Mouse (Mus musculus): ENCODE results near the gene Klhl29. TPM values are rescaled to one million over a fixed set of nuclear protein-coding genes. Genes with fewer than 3 reads are reported as not detected.

The Klhl29 gene
- polyA plus RNA-seq, 1 experiment from 2014 or later: 2.3 TPM

DNA sequence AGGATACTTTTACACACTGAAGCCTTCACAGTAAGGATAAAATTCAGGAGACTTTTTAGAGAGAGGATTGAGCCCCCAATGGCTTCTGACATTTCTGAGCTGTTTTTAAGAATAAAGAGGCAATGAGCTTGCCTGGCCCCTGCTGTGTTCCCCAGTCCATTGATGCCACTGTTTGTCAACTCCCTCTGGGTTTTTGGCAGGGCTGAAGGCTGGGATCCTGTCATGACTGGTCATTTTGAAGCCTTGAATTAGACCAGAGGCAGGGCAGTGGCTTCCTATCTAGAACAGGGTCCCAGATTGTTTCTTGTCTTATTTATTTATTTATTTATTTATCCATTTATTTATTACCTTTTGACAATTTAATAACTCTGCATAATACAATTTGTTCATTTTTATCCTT, 6.2 kb upstream of the Klhl29 start:
- no peak for ATAC-seq (ENCODE audit: low FRiP score, low read depth)
- H3K9ac ChIP-seq: no peak overlapping the region
- no peaks in the 10 kb centered on the region for H3K36me3 ChIP-seq
- no peak overlapping the region for H3K4me3 ChIP-seq
- no peak overlapping the region for H3K4me2 ChIP-seq (replicated peaks)
- H3K27ac ChIP-seq: no peak overlapping the region
- H3K4me1 ChIP-seq: peaks cover 4% of the 10 kb centered on the region; the same call in 1 of the 2 replicates
- no peaks in the 10 kb centered on the region for H3K9me3 ChIP-seq
- 0 out of 2 replicates have a peak, but pooled peaks cover 5% of the 10 kb centered on the region for H3K27me3 ChIP-seq

DNA sequence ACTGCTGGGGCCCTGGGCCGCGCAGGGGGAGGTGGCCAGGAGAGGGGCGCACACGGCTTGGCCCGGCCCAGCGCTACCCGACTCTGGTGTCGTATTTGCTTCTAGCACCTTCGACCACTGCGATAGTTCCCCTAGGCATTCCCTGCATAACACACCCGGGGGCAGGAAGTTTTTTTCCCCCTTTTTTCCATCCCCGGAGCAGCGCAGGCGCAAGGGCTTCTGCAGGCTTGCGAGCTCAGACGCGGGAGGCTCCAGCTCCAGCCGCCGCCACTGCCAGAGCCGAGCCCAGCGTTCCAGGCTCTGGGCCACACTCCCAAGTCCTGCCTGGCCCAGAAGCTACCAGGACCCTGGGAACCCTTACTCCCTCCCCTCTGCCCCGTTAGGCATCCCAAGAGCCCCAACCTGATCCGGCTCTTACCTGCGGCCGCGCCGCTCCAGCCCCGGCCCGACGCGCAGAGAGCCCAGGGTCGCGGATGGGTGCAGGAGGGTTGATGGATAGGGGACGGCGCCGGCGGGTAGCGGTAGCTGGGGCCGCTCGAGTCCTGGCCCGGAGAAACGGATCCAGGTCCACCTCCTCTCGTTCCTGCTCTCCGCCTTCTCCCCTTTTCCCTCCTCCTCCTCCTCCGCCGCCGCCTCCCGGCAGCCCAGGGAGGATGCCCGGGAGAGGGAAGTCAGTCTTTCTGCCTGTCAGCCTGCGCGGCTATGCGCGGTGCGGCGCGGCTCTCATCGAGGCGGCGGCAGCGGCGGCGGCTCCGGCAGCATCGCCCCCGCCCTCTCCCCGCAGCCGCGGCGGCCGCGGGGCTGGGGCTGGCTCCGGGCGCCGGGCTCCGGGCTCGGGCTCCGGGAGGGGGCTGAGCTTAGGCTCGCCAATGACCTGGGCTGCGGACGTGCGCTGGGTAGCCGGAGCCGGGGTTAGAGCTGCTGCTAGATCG, 532 bp downstream of the Klhl29 start:
- Histone ChIP-seq H3K36me3 (no peaks in the 10 kb centered on the region), H3K27ac (peak overlapping the region; percentile 81), H3K27me3 (0 out of 2 replicates have a peak, but pooled peaks cover 5% of the 10 kb centered on the region), H3K9me3 (no peaks in the 10 kb centered on the region), H3K4me1 (peaks cover 20% of the 10 kb centered on the region), H3K4me2 (replicated peaks) (peak overlapping the region; percentile 99), H3K9ac (peak overlapping the region; percentile 87), H3K4me3 (peak overlapping the region; percentile 88)
- ATAC-seq (ENCODE audit: low FRiP score, low read depth): peak; percentile 46
- whole genome bisulfite sequencing: under 1% methylated on average over 55 of the region's 84 CpGs

DNA sequence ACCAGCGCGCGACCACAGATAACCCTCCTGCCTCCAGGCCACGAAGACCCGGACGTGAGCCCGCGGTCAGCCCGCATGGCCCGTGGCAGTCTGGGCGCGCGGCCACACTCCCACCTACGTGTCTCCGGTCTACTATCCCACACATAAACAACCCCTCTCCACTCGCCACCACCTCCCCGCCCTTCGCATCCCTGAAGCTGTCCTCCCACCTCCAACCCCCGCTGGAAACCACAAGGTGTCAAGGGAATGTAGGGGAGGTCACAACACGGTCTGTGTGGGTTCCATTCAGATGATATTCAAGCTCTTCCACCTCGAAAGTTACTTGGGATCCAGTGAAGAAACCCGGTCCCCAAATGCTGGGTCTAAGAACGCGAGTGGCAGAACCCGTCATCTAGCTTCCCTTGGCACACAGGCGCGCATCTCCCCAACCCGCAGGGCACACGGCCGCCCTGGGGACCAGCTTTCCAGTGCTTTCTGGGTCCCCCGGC, 1.2 kb downstream of the Klhl29 start:
- 0 out of 2 replicates have a peak, but pooled peaks have one; percentile 9 for ATAC-seq (ENCODE audit: low FRiP score, low read depth)
- Histone ChIP-seq H3K4me1 (peaks cover 20% of the 10 kb centered on the region), H3K4me3 (peak overlapping the region; percentile 88), H3K9me3 (no peaks in the 10 kb centered on the region), H3K4me2 (replicated peaks) (peak overlapping the region; percentile 99), H3K27me3 (0 out of 2 replicates have a peak, but pooled peaks cover 5% of the 10 kb centered on the region), H3K9ac (peak overlapping the region; percentile 87), H3K36me3 (0 out of 2 replicates have a peak, but pooled peaks cover 3% of the 10 kb centered on the region), H3K27ac (peak overlapping the region; percentile 81; the same call in 1 of the 2 replicates)
- WGBS: under 1% methylated on average over 31 of the region's 31 CpGs

DNA sequence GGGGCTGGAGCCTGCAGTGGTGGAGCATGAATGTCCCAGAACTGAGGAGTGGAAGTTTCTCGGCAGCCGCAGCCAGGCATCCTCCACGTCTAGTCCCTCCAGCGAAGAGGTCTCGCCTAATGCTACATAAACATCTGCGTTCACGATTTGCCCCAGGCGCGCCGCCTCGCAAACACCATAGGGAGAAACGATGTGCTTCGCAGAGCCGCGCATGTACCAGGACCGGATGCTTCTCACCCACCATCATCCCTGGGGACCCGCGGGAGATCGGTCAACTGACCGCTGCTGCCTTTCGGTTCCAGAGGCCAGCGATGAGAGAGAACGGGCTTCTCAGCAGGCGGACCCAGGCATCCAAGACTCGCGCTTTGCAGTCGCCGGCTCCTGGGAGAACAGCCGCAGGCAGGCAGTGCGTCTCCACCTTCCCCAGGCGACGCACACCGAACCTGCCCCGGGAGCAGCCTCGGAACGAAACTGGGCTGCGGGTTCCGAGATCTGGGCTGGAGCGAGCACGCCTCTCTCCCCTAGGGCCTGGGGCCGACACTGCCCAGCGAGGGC, 1.8 kb downstream of the Klhl29 start:
- no peak for ATAC-seq (ENCODE audit: low FRiP score, low read depth)
- Histone ChIP-seq H3K4me1 (peaks cover 20% of the 10 kb centered on the region), H3K4me3 (peak overlapping the region; percentile 88), H3K4me2 (replicated peaks) (peak overlapping the region; percentile 99), H3K36me3 (0 out of 2 replicates have a peak, but pooled peaks cover 3% of the 10 kb centered on the region), H3K27ac (peak overlapping the region; percentile 39; the same call in 1 of the 2 replicates), H3K9ac (peak overlapping the region; percentile 87), H3K27me3 (0 out of 2 replicates have a peak, but pooled peaks cover 5% of the 10 kb centered on the region), H3K9me3 (no peaks in the 10 kb centered on the region)
- WGBS: under 1% methylated on average over 42 of the region's 42 CpGs

DNA sequence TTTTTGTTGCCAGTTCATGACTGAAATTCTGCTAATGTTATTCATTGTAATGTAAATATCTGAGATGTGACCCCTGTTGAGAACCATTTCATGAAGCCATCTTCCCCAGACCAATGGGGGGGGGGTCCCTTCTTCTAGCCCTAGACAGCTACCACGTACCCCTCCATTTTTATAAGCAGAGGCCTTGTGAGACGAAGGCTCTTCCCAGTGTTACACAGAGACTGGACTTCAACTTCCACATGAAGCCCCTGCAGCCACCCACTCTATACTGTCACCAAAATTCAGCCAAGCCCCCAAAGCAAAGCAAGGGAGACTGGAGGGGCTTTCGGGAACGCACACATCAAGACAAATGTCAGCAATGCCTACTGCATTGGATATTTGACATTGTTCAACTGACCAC, 6.1 kb downstream of the Klhl29 start:
- Histone ChIP-seq H3K36me3 (0 out of 2 replicates have a peak, but pooled peaks cover 3% of the 10 kb centered on the region), H3K27me3 (no peaks in the 10 kb centered on the region), H3K4me3 (no peak overlapping the region), H3K9ac (no peak overlapping the region), H3K4me1 (peaks cover 14% of the 10 kb centered on the region; the same call in 1 of the 2 replicates), H3K4me2 (replicated peaks) (no peak overlapping the region), H3K27ac (no peak overlapping the region), H3K9me3 (no peaks in the 10 kb centered on the region)
- WGBS: 88% methylated on average over 4 of the region's 4 CpGs
- no peak for ATAC-seq (ENCODE audit: low FRiP score, low read depth)

DNA sequence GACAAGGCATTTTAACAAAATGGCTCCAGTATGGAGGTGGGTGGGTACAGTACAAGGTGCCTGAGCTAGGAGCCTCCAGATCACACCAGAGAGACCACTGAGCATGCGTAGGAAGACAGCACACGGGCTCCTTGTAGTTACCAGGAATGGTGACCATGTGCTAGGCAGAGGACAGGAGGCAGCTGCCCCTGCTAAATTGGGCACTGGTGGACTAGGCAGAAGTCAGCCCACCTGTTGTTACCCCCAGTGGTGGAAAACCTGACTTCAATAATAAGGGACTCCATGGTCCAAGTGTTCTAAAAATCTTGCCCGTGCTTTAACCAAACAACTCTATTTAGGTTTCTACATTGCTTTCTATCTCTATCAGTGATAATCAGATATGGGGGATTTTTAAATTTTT, 10.6 kb downstream of the Klhl29 start:
- Histone ChIP-seq H3K27me3 (no peaks in the 10 kb centered on the region), H3K9ac (no peak overlapping the region), H3K4me2 (replicated peaks) (no peak overlapping the region), H3K4me1 (peaks cover 4% of the 10 kb centered on the region; the same call in 1 of the 2 replicates), H3K4me3 (no peak overlapping the region), H3K36me3 (peaks cover 3% of the 10 kb centered on the region; the same call in 1 of the 2 replicates), H3K9me3 (no peaks in the 10 kb centered on the region), H3K27ac (no peak overlapping the region)
- 77% methylated on average over 3 of the region's 3 CpGs for WGBS
- ATAC-seq (ENCODE audit: low FRiP score, low read depth): no peak

DNA sequence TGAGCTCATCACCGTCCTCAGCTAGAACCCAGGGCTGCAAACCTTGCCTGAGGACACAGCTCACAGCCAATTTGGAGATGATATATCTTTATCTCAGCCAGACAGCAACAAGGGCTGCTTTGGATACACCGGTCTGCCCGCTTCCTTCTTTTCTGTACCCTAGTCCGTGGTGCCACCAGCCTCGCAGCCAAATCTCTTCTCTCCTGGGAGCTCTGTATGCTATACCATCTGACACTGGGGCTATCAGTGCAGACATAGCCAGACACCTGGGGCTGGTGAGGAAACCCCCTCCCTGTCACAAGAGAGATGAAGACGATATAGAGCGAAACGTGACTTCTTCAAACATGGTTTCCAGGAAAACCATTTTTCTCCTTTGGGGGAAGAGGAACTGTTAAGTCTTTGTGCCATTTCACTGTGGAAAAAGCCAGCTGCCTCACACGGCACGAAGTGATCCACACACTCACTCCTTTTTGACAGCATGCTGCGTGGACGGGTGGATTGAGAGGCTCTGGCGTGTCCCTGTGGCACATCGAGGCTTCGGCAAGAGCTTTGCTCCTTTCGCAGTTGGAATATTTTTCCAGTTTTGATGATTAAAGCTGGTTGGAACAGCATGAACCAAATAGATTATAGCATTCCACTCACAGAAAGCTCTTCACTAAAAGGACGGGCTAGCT, 11.4 kb downstream of the Klhl29 start:
- ATAC-seq (ENCODE audit: low FRiP score, low read depth): no peak
- WGBS: 90% methylated on average over 17 of the region's 17 CpGs
- Histone ChIP-seq H3K27me3 (no peaks in the 10 kb centered on the region), H3K9me3 (no peaks in the 10 kb centered on the region), H3K9ac (no peak overlapping the region), H3K4me1 (peaks cover 5% of the 10 kb centered on the region), H3K27ac (no peak overlapping the region), H3K4me2 (replicated peaks) (no peak overlapping the region), H3K36me3 (no peaks in the 10 kb centered on the region; the same call in 1 of the 2 replicates), H3K4me3 (no peak overlapping the region)

DNA sequence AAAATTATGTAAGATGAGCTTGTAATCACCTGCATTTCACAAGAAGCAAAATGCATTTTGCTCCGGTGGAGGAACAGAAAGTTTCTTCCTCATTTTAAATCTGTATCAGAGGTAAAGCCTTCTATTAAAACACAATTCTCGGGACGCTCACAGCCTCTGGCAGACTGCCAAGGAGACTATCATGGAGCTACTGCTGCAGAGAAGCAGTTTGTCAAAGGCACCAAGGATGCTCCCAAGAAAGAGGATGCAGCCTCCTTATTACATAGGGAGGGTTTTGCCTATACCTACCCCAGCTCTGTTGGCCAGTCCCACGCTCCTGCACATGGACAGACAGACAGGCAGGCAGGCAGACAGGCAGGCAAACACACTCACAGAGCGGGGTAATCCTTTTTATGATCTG, 16.4 kb downstream of the Klhl29 start:
- no peaks in the 10 kb centered on the region for H3K36me3 ChIP-seq
- peaks cover 11% of the 10 kb centered on the region for H3K4me1 ChIP-seq
- ATAC-seq (ENCODE audit: low FRiP score, low read depth): no peak
- no peak overlapping the region for H3K27ac ChIP-seq
- WGBS: 32% methylated on average over 5 of the region's 5 CpGs
- H3K4me2 ChIP-seq (replicated peaks): no peak overlapping the region
- no peak overlapping the region for H3K4me3 ChIP-seq
- no peaks in the 10 kb centered on the region for H3K27me3 ChIP-seq
- no peak overlapping the region for H3K9ac ChIP-seq
- no peaks in the 10 kb centered on the region for H3K9me3 ChIP-seq

DNA sequence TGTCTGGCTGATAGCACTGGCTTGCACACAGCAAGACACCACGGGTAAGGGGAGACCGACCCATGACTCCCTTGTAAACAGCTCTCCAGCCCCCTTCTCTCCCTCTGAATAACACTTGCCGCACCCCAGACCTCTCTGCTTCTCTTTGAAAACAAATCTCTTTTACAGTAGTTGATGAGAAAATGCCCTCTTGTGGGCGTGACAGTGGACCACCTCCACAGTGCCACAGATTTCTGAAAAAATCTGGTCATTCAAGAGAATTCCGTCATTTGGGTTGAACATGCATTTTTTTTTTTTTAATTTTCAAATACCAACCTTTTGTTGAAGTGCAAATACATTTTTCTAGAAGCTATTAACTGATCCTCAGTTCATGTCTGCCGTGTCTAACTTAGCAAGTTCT, 17.0 kb downstream of the Klhl29 start:
- 41% methylated on average over 6 of the region's 6 CpGs for WGBS

DNA sequence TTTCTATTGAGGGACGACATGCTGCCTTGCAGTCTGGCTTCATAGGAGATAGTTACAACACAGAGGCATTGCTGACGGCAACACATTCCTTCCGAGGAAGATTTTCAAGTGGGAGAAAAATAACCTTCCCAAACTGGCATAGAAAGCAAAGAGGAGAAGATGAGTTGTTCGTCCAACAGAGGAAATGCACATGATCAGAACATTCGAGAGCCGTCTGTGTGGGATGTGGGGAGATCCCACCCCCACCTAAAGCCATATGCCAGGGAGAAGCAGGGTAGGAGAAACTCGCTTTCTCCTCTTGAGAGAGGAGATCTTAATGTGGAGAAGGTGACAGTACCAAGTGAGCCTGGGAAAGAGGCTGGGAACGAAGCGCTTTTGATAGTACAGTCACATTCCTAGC, 22.1 kb downstream of the Klhl29 start:
- no peak for ATAC-seq (ENCODE audit: low FRiP score, low read depth)
- H3K9ac ChIP-seq: no peak overlapping the region
- no peaks in the 10 kb centered on the region for H3K27me3 ChIP-seq
- no peaks in the 10 kb centered on the region for H3K36me3 ChIP-seq
- H3K4me2 ChIP-seq (replicated peaks): no peak overlapping the region
- no peak overlapping the region for H3K4me3 ChIP-seq
- H3K27ac ChIP-seq: no peak overlapping the region
- H3K9me3 ChIP-seq: no peaks in the 10 kb centered on the region
- H3K4me1 ChIP-seq: peaks cover 5% of the 10 kb centered on the region; the same call in 1 of the 2 replicates
- 92% methylated on average over 9 of the region's 9 CpGs for WGBS

More for the DNA sequence above, 17.0 kb downstream of the Klhl29 start:
- H3K4me3 ChIP-seq: no peak overlapping the region
- H3K4me1 ChIP-seq: peaks cover 11% of the 10 kb centered on the region
- no peak for ATAC-seq (ENCODE audit: low FRiP score, low read depth)
- H3K9ac ChIP-seq: no peak overlapping the region
- H3K27me3 ChIP-seq: no peaks in the 10 kb centered on the region
- no peak overlapping the region for H3K4me2 ChIP-seq (replicated peaks)
- H3K27ac ChIP-seq: no peak overlapping the region
- no peaks in the 10 kb centered on the region for H3K36me3 ChIP-seq
- no peaks in the 10 kb centered on the region for H3K9me3 ChIP-seq

DNA sequence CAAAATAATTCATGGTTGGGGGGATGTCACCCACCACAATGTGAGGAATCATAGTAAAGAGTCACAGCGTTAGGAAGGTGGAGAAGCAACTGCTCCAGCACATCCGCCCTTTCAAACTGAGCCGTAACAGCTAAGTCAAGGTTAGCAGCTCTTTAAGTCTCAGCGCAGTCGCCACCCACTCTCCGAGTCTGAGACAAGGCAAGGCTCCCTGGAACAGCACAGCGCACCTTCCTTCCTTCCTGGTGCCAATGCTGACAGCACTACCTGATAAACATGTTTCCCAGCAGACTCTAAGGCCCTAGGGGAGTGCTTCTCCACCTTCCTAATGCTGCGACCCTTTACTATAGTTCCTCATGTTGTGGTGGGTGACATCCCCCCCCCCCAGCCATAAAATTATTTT, 22.7 kb downstream of the Klhl29 start:
- Histone ChIP-seq H3K4me3 (no peak overlapping the region), H3K9me3 (no peaks in the 10 kb centered on the region), H3K27ac (no peak overlapping the region), H3K27me3 (no peaks in the 10 kb centered on the region), H3K36me3 (no peaks in the 10 kb centered on the region), H3K9ac (no peak overlapping the region), H3K4me1 (peaks cover 5% of the 10 kb centered on the region; the same call in 1 of the 2 replicates), H3K4me2 (replicated peaks) (no peak overlapping the region)
- WGBS: 93% methylated on average over 8 of the region's 8 CpGs
- ATAC-seq (ENCODE audit: low FRiP score, low read depth): no peak
